Mouse (Mus musculus) liver, embryonic 12.5 days (tissue): ENCODE data around the gene Tescl. TPM values are rescaled to one million over a fixed set of nuclear protein-coding genes. Genes with fewer than 3 reads are reported as not detected.

Experiments
- microRNA-seq: library from miRNA; unstranded; fragments of <30 nt; microRNA quantifications from one replicate; pipeline ENCODE4, GENCODE M21; 2017
- polyA plus RNA-seq: library from polyadenylated mRNA; unstranded; fragments of >200 nt; fragmentation: Nextera tagmentation; extraction: Ambion mirVana; gene quantifications from 2 replicates; pipeline ENCODE4 v1.2.1, GENCODE M21; 2016

Tescl gene
- polyA plus RNA-seq, 1 experiment from 2014 or later = not detected

Small RNA genes lying within 50 kb of the gene (microRNA-seq; reads per million reads assigned to microRNA genes)
- not detected for gene Gm27592

Other genes starting within 250 kb of the Tescl start
- 1.4 and 1.5 TPM in 2 replicates for gene Zfp112, start 221.6 kb downstream of the Tescl start, polyA plus RNA-seq
- gene Zfp235, start 199.8 kb downstream of the Tescl start, polyA plus RNA-seq = 5.5 and 7.1 TPM in 2 replicates
- 1.4 and 1.5 TPM in 2 replicates for gene Zfp114, start 158.9 kb downstream of the Tescl start, polyA plus RNA-seq
- gene Zfp111, start 122.5 kb downstream of the Tescl start, polyA plus RNA-seq = 2.1 and 4.2 TPM in 2 replicates
- gene Zfp109, start 96.4 kb downstream of the Tescl start, polyA plus RNA-seq = 2.0 and 2.7 TPM in 2 replicates
- 0.48 and 0.56 TPM in 2 replicates for gene Zfp108, start 79.1 kb downstream of the Tescl start, polyA plus RNA-seq
- 1.9 and 2.2 TPM in 2 replicates for gene Zfp93, start 63.5 kb downstream of the Tescl start, polyA plus RNA-seq
- gene Zfp61, start 32.7 kb downstream of the Tescl start, polyA plus RNA-seq = 7.1 and 7.7 TPM in 2 replicates
- 3.0 and 3.6 TPM in 2 replicates for gene Zfp94, start 17.3 kb downstream of the Tescl start, polyA plus RNA-seq
- gene Lypd5, start 15.3 kb upstream of the Tescl start, polyA plus RNA-seq = not detected in 2 replicates
- 159 and 161 TPM in 2 replicates for gene Kcnn4, start 36.3 kb upstream of the Tescl start, polyA plus RNA-seq
- 22.9 and 23.5 TPM in 2 replicates for gene Smg9, start 65.7 kb upstream of the Tescl start, polyA plus RNA-seq
- not detected in 2 replicates for gene Irgc1, start 118.4 kb upstream of the Tescl start, polyA plus RNA-seq
- gene Plaur, start 128.5 kb upstream of the Tescl start, polyA plus RNA-seq = 2.6 and 2.8 TPM in 2 replicates
- 0.28 and 0.35 TPM in 2 replicates for gene Cadm4, start 148.1 kb upstream of the Tescl start, polyA plus RNA-seq
- 12.4 and 14.2 TPM in 2 replicates for gene Zfp428, start 173.1 kb upstream of the Tescl start, polyA plus RNA-seq
- 0.20 and 0.24 TPM in 2 replicates for gene AC161166.1, start 178.5 kb upstream of the Tescl start, polyA plus RNA-seq
- 2.8 and 3.1 TPM in 2 replicates for gene Irgq, start 196.8 kb upstream of the Tescl start, polyA plus RNA-seq
- gene Pinlyp, start 212.2 kb upstream of the Tescl start, polyA plus RNA-seq = not detected in 2 replicates
- 61.5 and 63.0 TPM in 2 replicates for gene Xrcc1, start 212.4 kb upstream of the Tescl start, polyA plus RNA-seq